Mouse (Mus musculus) CH12.LX (cell line): ENCODE results near the gene Hist2h2aa2. TPM values are rescaled to one million over a fixed set of nuclear protein-coding genes. Genes with fewer than 3 reads are reported as not detected.
"Not testable (repeated sequence)": the region's sequence is repeated elsewhere in the genome, so short reads cannot be mapped to it uniquely, and the experiment has no call there.

Experiments
- DNase-seq: peaks from one replicate; pipeline ENCODE4 v3.0.0-alpha.2; 2013; ENCODE audit errors: extremely low read depth
- H3K27ac ChIP-seq: 2 replicates; pipeline ENCODE4 v1.5.1; 2012; ENCODE audit warnings: low read depth, mild to moderate bottlenecking, control low read depth, moderate library complexity; ENCODE audit not compliant: insufficient read depth
- H3K27me3 ChIP-seq: replicated peaks from 2 replicates; pipeline ENCODE3; 2012; ENCODE audit warnings: inconsistent platforms
- H3K36me3 ChIP-seq, 2 experiments: replicated peaks in 1 of 2; 2 replicates each; pipeline versions ENCODE3 to v1.6.1; 2012; ENCODE audit warnings: inconsistent platforms in 1 of 2, low read length in 1 of 2, mild to moderate bottlenecking in 1 of 2, mixed read lengths in 1 of 2, moderate library complexity in 1 of 2; ENCODE audit not compliant: control insufficient read depth in 1 of 2, insufficient read depth in 1 of 2
- H3K4me1 ChIP-seq, 2 experiments: 2 replicates each; pipeline ENCODE4 v1.6.1; 2012; ENCODE audit warnings: inconsistent platforms in 1 of 2, moderate library complexity in 1 of 2; ENCODE audit not compliant: insufficient read depth in 2 of 2, control insufficient read depth in 1 of 2
- H3K4me2 ChIP-seq: 2 replicates; pipeline ENCODE4 v1.6.1; 2012; ENCODE audit warnings: low read depth, mild to moderate bottlenecking, control low read depth; ENCODE audit not compliant: poor library complexity, insufficient read depth, severe bottlenecking
- H3K4me3 ChIP-seq, 3 experiments: fragments of 150-350 bp in 1 of 3; sonication (generic) in 1 of 3; replicated peaks in 1 of 3; 2 replicates each; pipeline versions ENCODE3 to v1.5.1; 2011 to 2012; ENCODE audit warnings: low read depth in 2 of 3, low read length in 2 of 3, mild to moderate bottlenecking in 2 of 3, moderate library complexity in 2 of 3, control low read depth in 1 of 3, improper control_type of control experiment in 1 of 3, inconsistent platforms in 1 of 3, mixed read lengths in 1 of 3; ENCODE audit not compliant: poor library complexity in 1 of 3
- H3K79me2 ChIP-seq: replicated peaks from 2 replicates; pipeline ENCODE4 v1.6.1; 2012; ENCODE audit warnings: mild to moderate bottlenecking, moderate library complexity; ENCODE audit not compliant: control insufficient read depth, poor library complexity, insufficient read depth, severe bottlenecking; ENCODE audit errors: extremely low read depth
- H3K9ac ChIP-seq: 2 replicates; pipeline ENCODE4 v1.6.1; 2012; ENCODE audit warnings: low read depth, mild to moderate bottlenecking, control low read depth, moderate library complexity; ENCODE audit not compliant: insufficient read depth
- H3K9me3 ChIP-seq: replicated peaks from 2 replicates; pipeline ENCODE3; 2012; ENCODE audit warnings: low read length, inconsistent platforms, mixed read lengths
- CHD2 ChIP-seq: IDR thresholded peaks from 2 replicates; pipeline ENCODE4 v1.6.1; 2011; ENCODE audit warnings: low read length, improper control_type of control experiment
- CTCF ChIP-seq, 2 experiments: IDR thresholded peaks in 1 of 2; conservative IDR thresholded peaks in 1 of 2; 2 replicates each; pipeline ENCODE4 v1.5.1; 2011 to 2012; ENCODE audit warnings: low read depth in 2 of 2, low read length in 2 of 2, improper control_type of control experiment in 1 of 2, inconsistent platforms in 1 of 2, mild to moderate bottlenecking in 1 of 2, moderate library complexity in 1 of 2
- ELF1 ChIP-seq: IDR thresholded peaks from 2 replicates; pipeline ENCODE4 v1.6.1; 2014; ENCODE audit warnings: low read depth, mild to moderate bottlenecking, inconsistent platforms, low read length, improper control_type of control experiment
- EP300 ChIP-seq: IDR thresholded peaks from 2 replicates; pipeline ENCODE4 v1.6.1; 2011; ENCODE audit warnings: low read length, improper control_type of control experiment
- ETS1 ChIP-seq: conservative IDR thresholded peaks from 2 replicates; pipeline ENCODE4 v1.6.1; 2012; ENCODE audit warnings: low read depth, mild to moderate bottlenecking, inconsistent platforms, low read length, improper control_type of control experiment, moderate library complexity
- GABPA ChIP-seq: IDR thresholded peaks from 2 replicates; pipeline ENCODE4 v1.6.1; 2012; ENCODE audit warnings: low read depth, low read length, improper control_type of control experiment, inconsistent platforms; ENCODE audit not compliant: insufficient replicate concordance
- HCFC1 ChIP-seq: IDR thresholded peaks from 2 replicates; pipeline ENCODE4 v1.6.1; 2012; ENCODE audit warnings: low read depth, mild to moderate bottlenecking, inconsistent platforms, low read length, improper control_type of control experiment
- IRF4 ChIP-seq: IDR thresholded peaks from 2 replicates; pipeline ENCODE4 v1.6.1; 2014; ENCODE audit warnings: low read depth, mild to moderate bottlenecking, inconsistent platforms, low read length, improper control_type of control experiment
- JUN ChIP-seq: IDR thresholded peaks from 2 replicates; pipeline ENCODE4 v1.6.1; 2011; ENCODE audit warnings: low read depth, mild to moderate bottlenecking, low read length, improper control_type of control experiment, moderate library complexity; ENCODE audit not compliant: insufficient read depth
- KAT2A ChIP-seq: IDR thresholded peaks from 2 replicates; pipeline ENCODE4 v1.6.1; 2012; ENCODE audit warnings: low read length, improper control_type of control experiment, inconsistent platforms; ENCODE audit not compliant: insufficient replicate concordance
- MAFK ChIP-seq: IDR thresholded peaks from 2 replicates; pipeline ENCODE4 v1.6.1; 2011; ENCODE audit warnings: low read length, improper control_type of control experiment; ENCODE audit not compliant: insufficient replicate concordance
- MAX ChIP-seq: IDR thresholded peaks from 2 replicates; pipeline ENCODE4 v1.6.1; 2011; ENCODE audit warnings: low read length, improper control_type of control experiment
- MAZ ChIP-seq: IDR thresholded peaks from 2 replicates; pipeline ENCODE4 v1.6.1; 2012; ENCODE audit warnings: low read depth, mild to moderate bottlenecking, inconsistent platforms, low read length, improper control_type of control experiment, moderate library complexity
- MEF2A ChIP-seq: IDR thresholded peaks from 2 replicates; pipeline ENCODE4 v1.6.1; 2014; ENCODE audit warnings: low read depth, mild to moderate bottlenecking, inconsistent platforms, low read length, improper control_type of control experiment, borderline replicate concordance
- MXI1 ChIP-seq: IDR thresholded peaks from 2 replicates; pipeline ENCODE4 v1.6.1; 2011; ENCODE audit warnings: mild to moderate bottlenecking, low read depth, low read length, improper control_type of control experiment
- MYC ChIP-seq: IDR thresholded peaks from 2 replicates; pipeline ENCODE4 v1.6.1; 2011; ENCODE audit warnings: low read depth, mild to moderate bottlenecking, improper control_type of control experiment, low read length
- NELFE ChIP-seq: IDR thresholded peaks from 2 replicates; pipeline ENCODE4 v1.6.1; 2011; ENCODE audit warnings: low read depth, low read length, improper control_type of control experiment
- NRF1 ChIP-seq: IDR thresholded peaks from 2 replicates; pipeline ENCODE4 v1.6.1; 2014; ENCODE audit warnings: low read depth, mild to moderate bottlenecking, inconsistent platforms, low read length, improper control_type of control experiment, moderate library complexity
- PAX5 ChIP-seq: IDR thresholded peaks from 2 replicates; pipeline ENCODE4 v1.6.1; 2012; ENCODE audit warnings: low read length, inconsistent platforms, mixed read lengths
- POLR2A ChIP-seq: IDR thresholded peaks from 2 replicates; pipeline ENCODE4 v1.6.1; 2011; ENCODE audit warnings: low read depth, mild to moderate bottlenecking, improper control_type of control experiment, low read length
- POLR2AphosphoS2 ChIP-seq: IDR thresholded peaks from 2 replicates; pipeline ENCODE4 v1.6.1; 2011; ENCODE audit warnings: low read depth, low read length, improper control_type of control experiment
- RAD21 ChIP-seq: IDR thresholded peaks from 2 replicates; pipeline ENCODE4 v1.6.1; 2011; ENCODE audit warnings: low read depth, mild to moderate bottlenecking, low read length, improper control_type of control experiment, moderate library complexity
- SIN3A ChIP-seq: IDR thresholded peaks from 2 replicates; pipeline ENCODE4 v1.6.1; 2012; ENCODE audit warnings: low read length, improper control_type of control experiment, inconsistent platforms
- SMC3 ChIP-seq: IDR thresholded peaks from 2 replicates; pipeline ENCODE4 v1.6.1; 2011; ENCODE audit warnings: low read depth, low read length, improper control_type of control experiment
- TBP ChIP-seq: conservative IDR thresholded peaks from 2 replicates; pipeline ENCODE4 v1.6.1; 2011; ENCODE audit warnings: low read depth, low read length, improper control_type of control experiment
- TCF12 ChIP-seq: IDR thresholded peaks from 2 replicates; pipeline ENCODE4 v1.6.1; 2014; ENCODE audit warnings: low read depth, mild to moderate bottlenecking, inconsistent platforms, low read length, improper control_type of control experiment
- UBTF ChIP-seq: IDR thresholded peaks from 2 replicates; pipeline ENCODE4 v1.6.1; 2012; ENCODE audit warnings: low read depth, mild to moderate bottlenecking, inconsistent platforms, low read length, improper control_type of control experiment, moderate library complexity
- USF1 ChIP-seq: IDR thresholded peaks from 2 replicates; pipeline ENCODE4 v1.6.1; 2014; ENCODE audit warnings: low read depth, mild to moderate bottlenecking, inconsistent platforms, low read length, improper control_type of control experiment
- USF2 ChIP-seq: conservative IDR thresholded peaks from 2 replicates; pipeline ENCODE4 v1.6.1; 2011; ENCODE audit warnings: low read depth, low read length, improper control_type of control experiment
- ZC3H11A ChIP-seq: IDR thresholded peaks from 2 replicates; pipeline ENCODE4 v1.6.1; 2012; ENCODE audit warnings: low read depth, mild to moderate bottlenecking, inconsistent platforms, low read length, improper control_type of control experiment
- ZKSCAN1 ChIP-seq: IDR thresholded peaks from 2 replicates; pipeline ENCODE4 v1.6.1; 2012; ENCODE audit warnings: low read depth, inconsistent platforms, low read length, improper control_type of control experiment, borderline replicate concordance
- ZMIZ1 ChIP-seq: IDR thresholded peaks from 2 replicates; pipeline ENCODE4 v1.6.1; 2012; ENCODE audit warnings: low read depth, mild to moderate bottlenecking, inconsistent platforms, low read length, improper control_type of control experiment
- ZNF384 ChIP-seq: IDR thresholded peaks from 2 replicates; pipeline ENCODE4 v1.6.1; 2012; ENCODE audit warnings: low read depth, low read length, improper control_type of control experiment, inconsistent platforms
- dilution Hi-C: fragments of 300-500 bp; cut with MboI; formaldehyde crosslinking; loops from 2 replicates; pipeline ENCODE4 v1.14.3; 2020; ENCODE audit warnings: low sequenced_read_pairs; ENCODE audit not compliant: extremely low pct_unique_long_range_greater_than_20kb, extremely low pct_ligation_motif_present
- in situ Hi-C: fragments of 300-500 bp; cut with MboI; formaldehyde crosslinking; loops from 3 replicates; pipeline ENCODE4 v1.14.3; 2019; ENCODE audit warnings: low sequenced_read_pairs, low pct_ligation_motif_present, low pct_unique_long_range_greater_than_20kb, mixed read lengths
- polyA plus RNA-seq: library from polyadenylated mRNA; unstranded; fragments of >175 nt; gene quantifications from 2 replicates; pipeline ENCODE4 v1.2.1, GENCODE M21; 2012; ENCODE audit warnings: low read depth; ENCODE audit not compliant: insufficient read length
- total RNA-seq, 2 experiments: library from RNA; depleted of rRNA; stranded (reverse); fragments of 300-350 nt in 1 of 2; fragments of >200 nt in 1 of 2; gene quantifications; 2 replicates each; pipeline ENCODE4 v1.2.3; 2012 to 2014

Gene Hist2h2aa2
- total and polyA plus RNA-seq, 3 experiments = 2.7 to 5,136 TPM; not detected in 1

GRCm38 (mm10) chr3:96287334-96287733 is 47.3 kb upstream of the Hist2h2aa2 start:
- H3K4me3 ChIP-seq, dilution Hi-C loops, H3K9me3 ChIP-seq, H3K27ac ChIP-seq, H3K4me1 ChIP-seq, H3K36me3 ChIP-seq, DNase-seq, H3K9ac ChIP-seq, H3K4me2 ChIP-seq, H3K79me2 ChIP-seq: not testable (repeated sequence)
- H3K27me3 ChIP-seq = peaks cover 15% of the 10 kb centered on the region
- in situ Hi-C loops = loop anchor here (10.0 to 25.0 kb wide), 2 partner anchors 47 to 250 kb away; partner anchors contain the start of gene Hfe2
- TF ChIP-seq SMC3 (peak; percentile 31; the same call in 1 of the 2 replicates), NELFE (peak; percentile 74; the same call in 1 of the 2 replicates), CTCF (conservative IDR thresholded peaks at IDR 0.05 in 1 of 2, IDR thresholded peaks at IDR 0.05 in 1 of 2; ENCODE audit: low read depth in 2 of 2, low read length in 2 of 2) (peak; percentile 94 to 98)

GRCm38 (mm10) chr3:96284457-96284856 is 44.4 kb upstream of the Hist2h2aa2 start:
- Histone ChIP-seq H3K36me3 (no peaks in the 10 kb centered on the region), H3K4me1 (peaks cover 0 to 6% of the 10 kb centered on the region in 2 experiments; a peak in 2 of 4 replicates), H3K4me3 (no peak overlapping the region), H3K4me2 (peak overlapping the region; percentile 30; the same call in 1 of the 2 replicates), H3K27ac (no peak overlapping the region), H3K9ac (no peak overlapping the region), H3K9me3 (peaks cover 7% of the 10 kb centered on the region), H3K27me3 (peaks cover 25% of the 10 kb centered on the region), H3K79me2 (no peaks in the 10 kb centered on the region)
- in situ Hi-C loops (loop anchor here (5.0 to 25.0 kb wide), 3 partner anchors 50 to 253 kb away; partner anchors contain the start of gene Hfe2), dilution Hi-C loops (no loop called here)
- peak; percentile 45 for DNase-seq
- TF ChIP-seq MAFK (no peak), MEF2A (no peak), MAZ (no peak), USF1 (no peak), CHD2 (no peak), SMC3 (peak; percentile 42), HCFC1 (no peak), ELF1 (no peak), MAX (no peak), RAD21 (peak; percentile 77), POLR2A (no peak), TBP (no peak), CTCF (conservative IDR thresholded peaks at IDR 0.05 in 1 of 2, IDR thresholded peaks at IDR 0.05 in 1 of 2; ENCODE audit: low read depth in 2 of 2, low read length in 2 of 2) (peak in 1 of 2 experiments; percentile 72; a peak in 2 of 4 replicates), IRF4 (peak; percentile 78), MYC (no peak), ZKSCAN1 (no peak), PAX5 (no peak), USF2 (no peak), TCF12 (no peak), GABPA (no peak), ETS1 (no peak), ZC3H11A (no peak), SIN3A (0 out of 2 replicates have a peak, but pooled peaks have one; percentile 46), MXI1 (no peak), UBTF (no peak), NRF1 (no peak), ZNF384 (0 out of 2 replicates have a peak, but pooled peaks have one; percentile 12), POLR2AphosphoS2 (no peak), EP300 (peak; percentile 67), ZMIZ1 (no peak), KAT2A (no peak), NELFE (no peak), JUN (no peak)
